Mouse (Mus musculus) megakaryocyte, embryonic 14.5 days (primary cell): Measurements from ENCODE around the gene Phkb.

Source experiments
- FLI1 ChIP-seq: IDR thresholded peaks from 2 replicates; pipeline ENCODE4 v1.6.1; 2012; ENCODE audit warnings: low read length, inconsistent platforms, mixed read lengths
- GATA1 ChIP-seq: IDR thresholded peaks from 3 replicates; pipeline ENCODE4 v1.6.1; 2012; ENCODE audit warnings: mixed read lengths, low read length, inconsistent platforms, borderline replicate concordance

GRCm38 (mm10) chr8:86035371-86035770 is 194.6 kb downstream of the Phkb start:
- TF ChIP-seq GATA1 (no peak), FLI1 (no peak)
